Mouse (Mus musculus) c-Kit-positive CD71-negative TER-119-negative erythroid progenitor cells, embryonic 14.5 days (primary cell): Measurements from ENCODE around the gene Gm20661.

Experiments used
- DNase-seq: peaks from one replicate; pipeline ENCODE4 v3.0.0-alpha.2; 2013; ENCODE audit warnings: low read depth

Gm20661 gene

DNA sequence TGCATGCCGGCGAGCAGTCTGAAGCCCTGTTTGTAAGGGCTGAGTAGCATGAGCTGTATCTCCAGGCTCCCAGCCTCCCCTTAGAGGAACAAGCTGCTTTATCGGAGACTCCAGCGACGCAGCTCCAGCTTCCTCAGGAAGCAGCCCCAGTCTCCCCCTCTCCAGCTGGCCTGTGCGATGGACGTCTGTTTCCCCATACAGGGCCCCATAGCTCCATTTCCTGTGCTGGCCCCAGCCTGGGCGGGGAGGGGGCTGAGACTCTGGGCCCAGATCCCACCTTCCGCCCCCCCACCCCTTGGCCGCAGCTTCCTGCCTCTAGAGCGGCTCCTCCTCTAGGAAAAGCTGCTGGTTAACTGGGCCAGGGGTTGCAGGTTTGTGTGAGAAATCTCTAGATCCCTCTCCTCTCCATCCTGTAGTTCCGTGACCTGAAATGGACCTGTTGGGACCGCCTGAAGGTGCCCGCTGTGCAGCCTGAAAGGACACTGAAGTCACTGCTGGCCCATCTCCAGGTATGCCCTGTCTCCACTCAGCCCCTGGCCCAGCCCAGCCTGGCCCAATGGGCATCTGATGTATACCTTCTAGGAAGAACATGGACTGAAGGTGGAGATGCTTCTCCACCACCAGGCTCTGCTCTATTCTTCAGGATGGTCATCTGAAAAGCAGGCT is at the start of gene Gm20661:
Gene Gm20661, plus strand, starts transcription at position 378 of the 666 bp plus-strand sequence.
- peak; percentile 81 for DNase-seq

DNA sequence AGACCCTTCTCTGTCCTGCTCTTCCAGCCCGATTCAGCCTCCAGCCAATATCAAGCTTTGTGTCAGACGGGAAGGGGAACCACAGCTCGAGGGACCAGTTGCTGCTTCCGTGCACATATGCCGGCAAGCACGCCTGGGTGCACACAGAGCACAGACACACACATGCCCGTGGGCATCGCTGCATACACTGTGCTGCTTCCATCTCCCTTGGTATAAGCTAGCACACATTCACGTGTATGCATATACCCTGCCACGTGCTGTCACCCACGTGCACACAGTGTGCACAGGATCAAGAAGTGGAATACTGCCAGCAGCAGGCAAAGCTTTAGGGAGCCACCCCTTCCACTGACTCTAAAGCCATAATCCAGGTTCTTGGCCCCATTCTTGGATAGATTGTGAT is 48.7 kb upstream of the Gm20661 start:
- no peak for DNase-seq

GRCm38 (mm10) chr9:107935374-107935773 is 47.5 kb upstream of the Gm20661 start, which contains the start of gene Camkv:
TSS of gene Camkv (plus strand) at chr9:107935674.
- no peak for DNase-seq

DNA sequence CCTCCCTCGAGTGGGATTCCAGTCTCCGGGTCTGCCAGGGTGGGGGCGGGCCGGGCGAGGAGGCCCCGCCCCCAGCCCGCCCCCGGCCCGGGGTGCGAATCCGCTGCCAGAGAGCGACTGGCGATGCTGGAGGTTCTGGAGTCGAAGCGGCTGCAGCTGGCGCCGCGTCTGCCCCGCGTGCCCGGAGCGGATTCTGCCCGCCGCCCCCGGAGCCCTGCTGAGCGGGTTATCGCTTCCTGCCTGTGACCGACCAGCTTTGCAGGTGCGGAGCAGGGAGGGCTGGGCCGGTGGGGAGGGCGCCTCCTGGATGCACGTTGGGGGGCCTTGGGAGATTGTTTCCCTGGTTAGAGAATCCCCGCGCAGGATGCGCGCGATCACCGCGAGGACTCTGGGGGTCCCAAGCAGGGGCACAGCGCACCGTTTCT is 47.1 kb upstream of the Gm20661 start:
- DNase-seq, result no peak

- DNase-seq, result no peak
These were observed 46.5 kb upstream of the Gm20661 start for GRCm38 (mm10) chr9:107936215-107936822.

- no peak for DNase-seq
These were observed 46.0 kb upstream of the Gm20661 start for GRCm38 (mm10) chr9:107936831-107937230.

- DNase-seq, result no peak
These were observed 35.3 kb upstream of the Gm20661 start for GRCm38 (mm10) chr9:107947241-107948194.

DNA sequence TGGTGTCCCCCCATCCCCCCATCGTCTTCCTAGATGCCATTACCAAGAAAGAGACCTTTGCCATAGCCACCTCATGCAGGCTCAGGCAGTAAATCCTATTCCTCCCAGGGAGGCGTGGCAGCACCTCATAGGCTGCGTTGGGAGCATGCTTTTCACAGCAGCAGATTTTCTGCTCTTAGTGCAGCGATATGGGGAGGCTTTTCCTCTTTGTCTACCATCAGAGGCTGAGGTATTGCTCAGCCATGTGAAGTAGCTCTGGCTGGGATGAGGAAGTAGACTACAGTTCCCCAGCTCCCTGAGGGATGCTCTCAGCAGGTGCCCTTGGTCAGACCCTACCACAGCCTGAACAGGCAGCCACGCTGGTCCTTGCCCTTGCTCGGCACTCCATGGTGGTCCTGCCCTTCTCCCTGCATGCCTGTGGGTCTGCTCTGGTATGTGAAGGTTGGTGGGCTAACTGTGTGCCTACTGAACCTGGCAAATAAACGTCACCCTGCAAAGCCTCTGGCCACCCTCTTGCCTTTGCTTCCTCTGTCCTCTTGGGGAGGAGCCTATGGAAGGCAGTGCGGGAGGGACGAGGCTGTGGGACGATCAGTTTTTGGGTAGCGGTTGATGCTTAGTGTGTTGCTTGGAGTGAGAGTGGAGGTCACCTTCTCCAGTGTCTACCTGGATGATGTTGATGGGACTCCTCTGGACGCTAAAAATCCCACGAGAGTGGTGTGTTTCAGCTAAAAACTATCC is 33.5 kb upstream of the Gm20661 start:
- DNase-seq, result no peak

GRCm38 (mm10) chr9:107949922-107950235 is 33.0 kb upstream of the Gm20661 start, which contains the start of gene Traip:
TSS of gene Traip (plus strand) at chr9:107950136.
- no peak for DNase-seq

- DNase-seq, result peak; percentile 78
These were observed 32.1 kb upstream of the Gm20661 start for GRCm38 (mm10) chr9:107950460-107951355.

GRCm38 (mm10) chr9:107955613-107956289 is 27.1 kb upstream of the Gm20661 start:
- DNase-seq, result no peak

GRCm38 (mm10) chr9:107957141-107957540 is 25.7 kb upstream of the Gm20661 start:
- no peak for DNase-seq

DNA sequence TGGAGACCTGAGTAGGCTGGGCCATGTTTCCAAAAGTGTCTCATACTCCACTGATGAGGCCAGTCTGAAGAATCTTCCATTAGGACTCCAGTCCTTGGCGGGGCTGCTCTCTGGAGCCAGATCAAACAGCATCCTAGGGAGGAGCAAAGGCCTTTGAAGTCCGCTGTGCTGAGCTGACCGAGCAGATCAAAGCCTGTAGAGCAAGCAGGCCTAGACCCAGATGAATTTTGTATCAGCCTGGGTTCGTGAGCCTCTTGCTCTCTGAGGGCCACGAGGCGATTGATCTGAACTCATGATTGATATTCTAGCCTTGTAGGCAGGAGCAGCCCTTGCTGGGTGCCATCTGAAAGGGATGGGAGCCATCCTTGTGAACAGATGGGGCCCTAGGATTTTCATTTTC is 23.0 kb upstream of the Gm20661 start:
- no peak for DNase-seq

DNA sequence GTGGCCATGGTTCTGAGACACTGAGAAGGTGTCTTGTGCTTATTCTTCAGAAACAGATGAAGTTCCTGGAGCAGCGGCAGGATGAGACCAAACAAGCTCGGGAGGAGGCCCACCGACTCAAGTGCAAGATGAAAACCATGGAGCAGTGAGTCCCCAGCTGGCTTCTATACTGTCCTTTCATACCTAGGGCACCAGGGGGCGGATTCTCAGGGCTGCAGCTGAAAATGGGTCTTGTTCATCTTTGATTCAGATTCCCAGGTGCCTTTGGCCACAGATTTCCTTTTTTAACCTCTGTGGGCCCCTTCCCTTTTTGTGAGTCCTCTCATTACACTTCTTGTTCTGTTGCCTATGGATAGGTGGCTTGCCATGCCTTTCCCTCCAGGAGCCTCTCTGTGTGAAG is 21.9 kb upstream of the Gm20661 start:
- DNase-seq, result no peak

- DNase-seq, result no peak
These were observed 21.5 kb upstream of the Gm20661 start for GRCm38 (mm10) chr9:107961351-107961762.

DNA sequence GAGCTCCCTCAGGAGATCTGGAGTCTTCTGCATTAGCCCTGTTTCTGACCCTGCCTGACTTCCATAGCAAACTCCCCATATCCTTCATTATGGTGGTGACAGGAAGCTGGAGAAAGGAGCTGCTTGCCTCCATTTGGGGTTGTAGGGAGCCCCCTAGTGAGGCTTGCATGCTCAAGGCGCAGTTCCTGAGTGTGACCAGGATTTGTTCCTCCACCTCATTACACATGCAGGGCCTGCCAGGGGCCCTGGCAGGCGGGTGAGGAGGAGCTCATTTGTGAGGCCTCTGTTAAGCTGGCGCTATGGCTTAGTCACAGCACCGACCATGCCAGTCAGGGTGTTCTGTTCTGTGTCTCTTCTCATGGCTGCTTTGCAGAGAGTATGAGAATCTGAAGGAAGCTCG is 21.0 kb upstream of the Gm20661 start:
- DNase-seq, result no peak

GRCm38 (mm10) chr9:107962916-107963315 is 19.9 kb upstream of the Gm20661 start:
- no peak for DNase-seq

GRCm38 (mm10) chr9:107963700-107964099 is 19.2 kb upstream of the Gm20661 start:
- peak; percentile 86 for DNase-seq

GRCm38 (mm10) chr9:107964681-107965080 is 18.2 kb upstream of the Gm20661 start:
- no peak for DNase-seq

DNA sequence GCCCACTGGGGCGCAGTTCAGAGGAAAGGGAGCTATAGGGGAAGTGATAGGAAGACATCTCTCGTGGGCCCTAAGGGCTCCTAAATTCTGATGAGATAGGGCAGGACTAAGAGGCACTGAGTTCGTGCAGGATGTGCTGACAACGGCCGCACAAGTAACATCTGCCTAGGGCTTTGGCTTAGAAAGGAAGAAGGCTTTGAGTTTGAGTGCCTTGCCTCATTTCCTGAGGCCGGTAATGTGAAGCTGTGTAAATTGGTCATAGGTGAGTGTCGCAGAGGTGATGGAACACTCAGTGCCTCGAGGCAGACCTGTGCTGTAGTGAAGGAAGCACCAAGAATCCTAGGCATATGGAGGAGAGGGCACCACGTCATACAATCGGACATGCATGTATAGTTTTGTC is 16.2 kb upstream of the Gm20661 start:
- no peak for DNase-seq
